Mouse (Mus musculus) neural tube, embryonic 12.5 days (tissue): ENCODE data around the gene Scaf11. TPM values are rescaled to one million over a fixed set of nuclear protein-coding genes. Genes with fewer than 3 reads are reported as not detected.
A peak's percentile ranks its signal among the peaks of the same experiment; 100 is the strongest.
"Not testable (repeated sequence)": the region's sequence is repeated elsewhere in the genome, so short reads cannot be mapped to it uniquely, and the experiment has no call there.

Experiments
- ATAC-seq: fragments of 200-750 bp; cut with Nextera tagmentation; 2 replicates; pipeline ENCODE4 v1.8.0; 2017; ENCODE audit warnings: low read depth, mild to moderate bottlenecking, moderate TSS enrichment, moderate library complexity; ENCODE audit not compliant: low FRiP score
- H3K27ac ChIP-seq: fragments of 300-500 bp; sonication (generic); 2 replicates; pipeline ENCODE4 v1.5.1; 2016
- H3K27me3 ChIP-seq: fragments of 300-500 bp; sonication (generic); replicated peaks from 2 replicates; pipeline ENCODE4 v1.6.1; 2016; ENCODE audit warnings: mild to moderate bottlenecking
- H3K36me3 ChIP-seq: fragments of 300-500 bp; sonication (generic); 2 replicates; pipeline ENCODE4 v1.6.1; 2016; ENCODE audit warnings: mild to moderate bottlenecking
- H3K4me1 ChIP-seq: fragments of 300-500 bp; sonication (generic); 2 replicates; pipeline ENCODE4 v1.6.1; 2016
- H3K4me2 ChIP-seq: fragments of 300-500 bp; sonication (generic); replicated peaks from 2 replicates; pipeline ENCODE4 v1.6.1; 2016; ENCODE audit warnings: mild to moderate bottlenecking
- H3K4me3 ChIP-seq: fragments of 300-500 bp; sonication (generic); 2 replicates; pipeline ENCODE4 v1.5.1; 2016
- H3K9ac ChIP-seq: fragments of 300-500 bp; sonication (generic); 2 replicates; pipeline ENCODE4 v1.6.1; 2016; ENCODE audit warnings: mild to moderate bottlenecking
- H3K9me3 ChIP-seq: fragments of 300-500 bp; sonication (generic); 2 replicates; pipeline ENCODE4 v1.6.1; 2016; ENCODE audit warnings: mild to moderate bottlenecking
- WGBS: fragments of 180-500 bp; shearing (Covaris S2); methylation state at CpG from one replicate; pipeline ENCODE4 v1.1.7; 2016; 5-methylcytosine and 5-hydroxymethylcytosine counted together
- polyA plus RNA-seq: library from polyadenylated mRNA; unstranded; fragments of >200 nt; fragmentation: Nextera tagmentation; extraction: Ambion mirVana; gene quantifications from 2 replicates; pipeline ENCODE4 v1.2.1, GENCODE M21; 2016

Gene Scaf11
- polyA plus RNA-seq, 1 experiment from 2014 or later, result 80.1 TPM

- Histone ChIP-seq H3K36me3 (no peaks in the 10 kb centered on the region), H3K4me3 (peak overlapping the region; percentile 90), H3K27me3 (no peaks in the 10 kb centered on the region), H3K4me2 (peak overlapping the region; percentile 81), H3K27ac (peak overlapping the region; percentile 74), H3K4me1 (peaks cover 24% of the 10 kb centered on the region), H3K9me3 (no peaks in the 10 kb centered on the region), H3K9ac (peak overlapping the region; percentile 90)
- ATAC-seq, result peak; percentile 59
- 10% methylated on average over 22 of the region's 22 CpGs for WGBS
These were observed 1.2 kb upstream of the Scaf11 start for GRCm38 (mm10) chr15:96461541-96462512.

- Histone ChIP-seq H3K4me1 (peaks cover 24% of the 10 kb centered on the region), H3K4me2 (peak overlapping the region; percentile 81), H3K4me3 (peak overlapping the region; percentile 90), H3K9ac (peak overlapping the region; percentile 90), H3K9me3 (no peaks in the 10 kb centered on the region), H3K27me3 (no peaks in the 10 kb centered on the region), H3K36me3 (no peaks in the 10 kb centered on the region), H3K27ac (peak overlapping the region; percentile 97)
- WGBS, result 1% methylated on average over 49 of the region's 50 CpGs
- no peak for ATAC-seq
These were observed 253 bp downstream of the Scaf11 start for GRCm38 (mm10) chr15:96460451-96460729.

GRCm38 (mm10) chr15:96459741-96460450 is 747 bp downstream of the Scaf11 start:
- ATAC-seq, result peak; percentile 48
- WGBS, result under 1% methylated on average over 70 of the region's 71 CpGs
- peak overlapping the region; percentile 81 for H3K4me2 ChIP-seq

GRCm38 (mm10) chr15:96458273-96458672 is 2.4 kb downstream of the Scaf11 start:
- Histone ChIP-seq H3K9me3 (no peaks in the 10 kb centered on the region), H3K9ac (no peak overlapping the region), H3K4me2 (no peak overlapping the region; the same call in 1 of the 2 replicates), H3K27ac (no peak overlapping the region), H3K36me3 (no peaks in the 10 kb centered on the region), H3K4me3 (no peak overlapping the region), H3K27me3 (no peaks in the 10 kb centered on the region), H3K4me1 (peaks cover 24% of the 10 kb centered on the region)
- WGBS, result 94% methylated on average over 3 of the region's 3 CpGs
- no peak for ATAC-seq

More at GRCm38 (mm10) chr15:96459741-96460450, 747 bp downstream of the Scaf11 start:
- Histone ChIP-seq H3K9me3 (no peaks in the 10 kb centered on the region), H3K4me1 (peaks cover 24% of the 10 kb centered on the region), H3K27ac (peak overlapping the region; percentile 97), H3K4me3 (peak overlapping the region; percentile 90), H3K36me3 (no peaks in the 10 kb centered on the region), H3K9ac (peak overlapping the region; percentile 90), H3K27me3 (no peaks in the 10 kb centered on the region)

GRCm38 (mm10) chr15:96457338-96457664 is 3.3 kb downstream of the Scaf11 start:
- H3K4me1 ChIP-seq, result peaks cover 24% of the 10 kb centered on the region
- no peaks in the 10 kb centered on the region for H3K27me3 ChIP-seq
- H3K9ac ChIP-seq, result no peak overlapping the region
- H3K4me2 ChIP-seq, result no peak overlapping the region
- H3K36me3 ChIP-seq, result no peaks in the 10 kb centered on the region
- no peak overlapping the region for H3K27ac ChIP-seq
- no peaks in the 10 kb centered on the region for H3K9me3 ChIP-seq
- H3K4me3 ChIP-seq, result no peak overlapping the region
- 70% methylated on average over 3 of the region's 3 CpGs for WGBS
- ATAC-seq, result no peak

- ATAC-seq, result no peak
These were observed 3.8 kb downstream of the Scaf11 start for GRCm38 (mm10) chr15:96456651-96457337.

GRCm38 (mm10) chr15:96455595-96456214 is 4.9 kb downstream of the Scaf11 start:
- 60% methylated on average over 4 of the region's 4 CpGs for WGBS
- Histone ChIP-seq H3K27ac (no peak overlapping the region), H3K4me3 (no peak overlapping the region), H3K27me3 (no peaks in the 10 kb centered on the region), H3K36me3 (peaks cover 10% of the 10 kb centered on the region), H3K9ac (no peak overlapping the region), H3K4me2 (no peak overlapping the region), H3K9me3 (no peaks in the 10 kb centered on the region), H3K4me1 (peaks cover 16% of the 10 kb centered on the region)
- ATAC-seq, result no peak

More at GRCm38 (mm10) chr15:96456651-96457337, 3.8 kb downstream of the Scaf11 start:
- Histone ChIP-seq H3K9ac (no peak overlapping the region), H3K9me3 (no peaks in the 10 kb centered on the region), H3K4me1 (peaks cover 19% of the 10 kb centered on the region), H3K4me3 (no peak overlapping the region), H3K27ac (no peak overlapping the region), H3K4me2 (no peak overlapping the region), H3K27me3 (no peaks in the 10 kb centered on the region), H3K36me3 (peaks cover 4% of the 10 kb centered on the region)
- 73% methylated on average over 5 of the region's 5 CpGs for WGBS

- Histone ChIP-seq H3K27me3 (no peaks in the 10 kb centered on the region), H3K4me3 (no peak overlapping the region), H3K4me1 (peaks cover 7% of the 10 kb centered on the region), H3K9ac (no peak overlapping the region), H3K4me2 (no peak overlapping the region), H3K27ac (no peak overlapping the region), H3K9me3 (no peaks in the 10 kb centered on the region), H3K36me3 (peaks cover 19% of the 10 kb centered on the region)
- ATAC-seq, result no peak
- WGBS, result 92% methylated on average over 1 of the region's 1 CpGs
These were observed 7.3 kb downstream of the Scaf11 start for GRCm38 (mm10) chr15:96453346-96453745.

- Histone ChIP-seq H3K36me3 (peaks cover 26% of the 10 kb centered on the region), H3K4me2 (no peak overlapping the region), H3K27me3 (no peaks in the 10 kb centered on the region), H3K27ac (no peak overlapping the region), H3K9me3 (no peaks in the 10 kb centered on the region), H3K4me3 (no peak overlapping the region), H3K9ac (no peak overlapping the region), H3K4me1 (no peaks in the 10 kb centered on the region)
- ATAC-seq, result no peak
- WGBS, result 96% methylated on average over 7 of the region's 7 CpGs
These were observed 11.9 kb downstream of the Scaf11 start for GRCm38 (mm10) chr15:96448656-96449299.

- WGBS, result 93% methylated on average over 10 of the region's 10 CpGs
These were observed 13.9 kb downstream of the Scaf11 start for GRCm38 (mm10) chr15:96446785-96447184.

GRCm38 (mm10) chr15:96441480-96441879 is 19.2 kb downstream of the Scaf11 start:
- not testable (repeated sequence) for H3K36me3 ChIP-seq, H3K27ac ChIP-seq, H3K9ac ChIP-seq, H3K9me3 ChIP-seq, H3K4me2 ChIP-seq, H3K4me3 ChIP-seq, ATAC-seq, H3K27me3 ChIP-seq, H3K4me1 ChIP-seq
- 86% methylated on average over 6 of the region's 6 CpGs for WGBS

More at GRCm38 (mm10) chr15:96446785-96447184, 13.9 kb downstream of the Scaf11 start:
- Histone ChIP-seq H3K4me2 (no peak overlapping the region), H3K9ac (no peak overlapping the region), H3K27ac (no peak overlapping the region), H3K36me3 (peaks cover 22% of the 10 kb centered on the region), H3K4me3 (no peak overlapping the region), H3K4me1 (no peaks in the 10 kb centered on the region), H3K9me3 (no peaks in the 10 kb centered on the region), H3K27me3 (no peaks in the 10 kb centered on the region)
- ATAC-seq, result no peak
